Mouse (Mus musculus) urinary bladder, adult 2 months (tissue): ENCODE results near the gene Lipc. TPM values are rescaled to one million over a fixed set of nuclear protein-coding genes. Genes with fewer than 3 reads are reported as not detected.
A peak's percentile ranks its signal among the peaks of the same experiment; 100 is the strongest.
"Not testable (repeated sequence)": the region's sequence is repeated elsewhere in the genome, so short reads cannot be mapped to it uniquely, and the experiment has no call there.

Experiments used
- DNase-seq: peaks from one replicate; pipeline ENCODE4 v3.0.0; 2022; ENCODE audit warnings: low spot score
- polyA plus RNA-seq: library from polyadenylated mRNA; depleted of rRNA; stranded (reverse); fragments of >200 nt; gene quantifications from 2 replicates; pipeline ENCODE4 v1.2.3, GENCODE M21; 2012

The Lipc gene
- polyA plus RNA-seq, 1 experiment = 0.81 TPM

DNA sequence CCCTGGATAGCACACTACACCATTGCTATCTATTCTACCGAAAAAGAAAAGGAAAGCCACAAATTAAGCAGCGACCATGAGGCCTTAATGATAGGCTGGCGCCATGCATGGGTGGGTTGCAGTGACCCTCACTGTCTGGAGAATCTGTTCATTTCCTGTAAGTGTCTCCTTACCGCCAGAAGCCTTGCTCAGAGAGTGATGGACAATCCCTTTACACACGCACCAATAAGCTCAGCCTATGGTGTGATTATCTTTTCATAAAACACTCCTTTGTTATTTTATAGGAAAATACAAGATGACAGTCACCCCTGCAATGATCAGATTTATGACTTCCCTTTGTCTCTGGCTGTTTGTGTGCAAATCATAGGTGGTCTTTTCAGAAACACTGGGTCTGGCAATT lies 92.8 kb downstream of the Lipc start:
- DNase-seq = no peak

GRCm38 (mm10) chr9:70855868-70856267 lies 96.2 kb downstream of the Lipc start:
- no peak for DNase-seq

DNA sequence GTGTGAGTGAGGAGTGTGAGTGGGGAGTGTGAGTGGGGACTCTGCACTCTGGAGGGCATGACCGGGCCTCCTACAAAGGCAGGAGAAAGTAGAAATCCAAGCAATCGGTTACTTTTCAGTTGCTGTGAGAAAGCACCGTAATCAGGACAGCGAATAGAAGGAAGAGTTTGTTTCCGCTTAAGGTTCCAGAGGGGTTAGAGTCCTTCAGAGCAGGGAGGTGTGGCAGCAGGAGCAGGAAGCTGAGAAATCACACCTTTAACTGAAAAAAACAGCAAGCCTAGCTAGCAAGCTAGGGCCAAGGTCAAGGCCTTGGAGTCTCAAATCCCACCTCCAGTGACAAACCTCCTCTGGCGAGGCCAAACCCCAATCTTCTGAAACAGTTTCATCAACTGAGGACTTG lies 97.1 kb downstream of the Lipc start:
- no peak for DNase-seq

GRCm38 (mm10) chr9:70853081-70853480 lies 98.9 kb downstream of the Lipc start:
- DNase-seq = not testable (repeated sequence)

DNA sequence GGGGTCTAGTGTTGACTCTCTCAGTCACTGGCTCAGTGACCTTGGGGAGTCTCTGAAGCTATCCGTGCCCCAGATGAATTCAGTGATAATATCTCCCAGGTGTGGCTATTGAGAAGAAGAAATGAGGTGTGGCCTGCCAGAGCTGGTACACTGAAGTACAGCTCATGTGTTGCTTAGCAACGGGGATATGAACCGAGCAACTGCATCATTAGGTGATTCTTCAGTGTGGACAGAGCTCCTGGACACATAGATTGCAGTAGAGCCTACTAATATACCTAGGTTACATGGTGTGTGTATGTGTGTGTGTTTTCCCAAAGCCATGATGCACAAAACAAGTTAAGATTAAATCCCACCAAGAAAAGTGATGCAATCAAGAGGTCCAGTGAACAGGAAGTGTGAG lies 100.5 kb downstream of the Lipc start:
- DNase-seq = no peak

DNA sequence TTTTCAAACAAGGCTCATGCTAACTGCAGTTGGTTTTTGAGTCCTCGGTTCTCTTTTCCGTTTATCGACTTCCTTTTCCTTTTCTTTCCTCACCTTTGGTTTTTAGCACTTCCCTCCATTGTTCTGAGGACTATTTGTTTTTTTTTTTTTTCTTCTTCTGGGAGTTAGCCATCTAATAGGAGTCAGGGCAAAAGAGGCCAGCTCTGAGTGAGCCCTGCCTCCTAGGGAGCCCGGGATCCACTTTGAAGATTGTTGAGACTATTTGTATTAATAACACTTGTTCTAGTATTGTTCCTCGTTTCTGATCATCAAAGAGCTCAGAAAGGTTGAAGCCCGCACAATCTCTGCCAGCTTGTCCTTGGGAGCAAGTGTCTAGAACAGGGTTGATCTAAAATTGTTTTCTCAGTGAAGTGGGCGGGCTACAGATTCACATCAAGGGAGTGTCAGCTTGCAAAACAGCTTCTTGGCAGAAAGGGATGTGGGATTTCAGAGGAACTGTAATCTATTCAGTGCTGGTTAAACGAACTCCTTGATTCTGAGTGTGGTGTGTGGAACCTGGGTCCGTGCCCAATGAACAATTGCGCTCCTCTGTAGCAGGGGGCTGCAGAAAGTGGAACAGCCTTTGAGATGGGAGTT lies 103.8 kb downstream of the Lipc start:
- DNase-seq = no peak

GRCm38 (mm10) chr9:70847627-70848051 lies 104.4 kb downstream of the Lipc start:
- DNase-seq = no peak

DNA sequence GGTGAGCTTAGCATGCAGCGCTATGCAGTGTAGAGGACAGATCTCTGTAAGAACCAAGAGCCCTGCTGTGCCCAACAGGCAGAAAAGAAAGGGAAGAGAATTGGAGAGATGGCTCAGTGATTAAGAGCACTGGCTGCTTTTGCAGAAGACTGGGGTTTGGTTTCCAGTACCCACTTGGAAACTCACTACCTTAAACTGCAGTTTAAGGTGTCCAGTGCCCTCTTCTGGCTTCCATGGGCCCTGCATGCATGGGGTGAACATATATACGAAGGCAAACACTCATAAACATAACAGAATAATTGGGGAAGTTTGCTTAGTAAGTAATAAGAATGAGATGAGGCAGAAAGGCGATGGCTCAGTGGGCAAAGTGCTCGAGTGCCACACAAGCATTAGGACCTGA lies 108.8 kb downstream of the Lipc start:
- no peak for DNase-seq

DNA sequence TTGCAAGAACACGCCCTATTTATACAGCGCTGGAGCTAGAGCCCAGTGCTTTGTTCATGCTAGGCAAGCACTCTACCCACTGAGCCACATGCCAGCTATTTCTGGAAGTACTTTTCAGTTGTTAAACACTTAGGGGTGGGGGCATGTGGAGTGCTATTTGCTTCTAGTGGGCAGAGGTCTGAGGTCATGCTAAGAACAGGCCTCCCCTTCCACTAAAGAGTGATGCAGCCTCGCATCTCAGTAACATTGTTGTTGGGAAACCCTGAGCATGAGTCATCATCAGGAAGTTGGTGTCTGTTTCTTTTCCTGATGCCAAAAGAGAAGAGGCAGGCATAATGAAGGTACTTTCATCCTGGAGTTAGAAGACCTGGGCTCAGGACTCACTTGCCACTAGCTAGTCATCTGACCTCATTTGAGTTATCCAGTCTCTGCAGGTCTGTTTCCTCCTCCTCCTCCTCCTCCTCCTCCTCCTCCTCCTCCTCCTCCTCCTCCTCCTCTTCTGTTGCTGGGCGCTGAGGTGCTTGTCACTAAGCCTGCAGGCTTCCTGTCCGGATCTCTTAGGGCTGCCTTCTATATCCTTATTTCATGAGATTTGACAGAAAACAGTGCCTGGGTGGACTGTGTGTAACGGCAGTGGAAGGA lies 109.6 kb downstream of the Lipc start:
- no peak for DNase-seq

DNA sequence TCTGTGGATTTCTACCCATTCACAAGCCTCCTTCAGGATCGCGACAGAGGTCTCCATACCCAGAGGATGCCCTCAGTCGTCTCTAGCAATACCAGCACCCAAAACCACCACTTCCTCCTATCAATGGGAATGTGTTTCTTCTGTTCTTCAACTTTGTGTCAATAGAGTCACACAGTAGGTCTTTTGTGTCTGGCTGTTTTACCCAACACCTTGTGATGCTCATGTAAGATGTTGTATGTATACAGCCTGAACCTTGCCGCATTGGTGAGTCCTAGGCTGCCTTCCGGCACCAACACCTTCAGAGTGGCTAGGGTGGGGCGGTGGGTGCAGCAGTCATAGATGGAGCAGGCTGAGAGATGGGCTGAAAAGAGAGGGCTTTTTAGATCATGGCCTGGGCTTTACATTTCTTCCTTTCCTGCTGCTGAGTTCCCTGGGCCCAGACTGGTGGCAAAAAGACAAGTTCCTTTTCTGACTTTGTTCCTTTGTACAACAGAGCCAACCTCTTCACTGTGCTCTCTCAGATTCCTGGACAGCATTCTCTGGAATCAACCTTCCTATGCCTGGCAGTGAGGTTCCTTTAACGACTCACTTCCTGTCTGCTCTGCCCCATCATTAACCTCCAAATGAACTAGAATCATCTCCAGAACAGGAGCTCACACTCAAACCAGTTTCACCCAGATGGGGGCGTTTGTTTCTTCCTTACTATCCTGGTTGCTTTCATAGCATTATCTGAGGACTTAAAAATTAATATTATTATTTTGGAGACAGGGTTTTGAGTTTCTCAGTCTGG lies 110.4 kb downstream of the Lipc start:
- no peak for DNase-seq

DNA sequence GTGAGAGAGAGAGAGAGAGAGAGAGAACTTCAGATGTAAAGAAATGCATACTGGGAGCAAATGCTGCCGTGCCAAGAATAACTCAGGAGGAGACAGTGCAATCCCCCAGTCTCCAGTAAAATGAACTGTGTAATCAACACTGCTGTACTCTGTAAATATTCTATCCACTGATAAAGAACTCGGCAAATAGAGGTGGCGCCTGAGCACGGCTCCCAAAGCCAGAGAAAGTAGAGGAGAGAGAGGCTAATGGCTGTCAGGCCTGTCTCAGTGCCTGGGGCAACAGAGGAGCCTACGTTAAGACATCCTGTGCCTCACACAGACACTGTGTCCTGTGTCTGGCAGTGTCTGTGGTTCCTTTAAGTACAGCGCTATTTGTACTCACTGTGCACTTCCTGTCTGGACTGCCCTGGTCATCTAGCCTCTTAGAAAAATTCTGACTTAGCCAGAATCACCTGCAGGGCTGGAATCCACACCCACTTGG lies 111.1 kb downstream of the Lipc start:
- DNase-seq = peak; percentile 34

- no peak for DNase-seq
Observed at GRCm38 (mm10) chr9:70838132-70838911, 113.7 kb downstream of the Lipc start.

GRCm38 (mm10) chr9:70834730-70835154 lies 117.3 kb downstream of the Lipc start:
- peak; percentile 73 for DNase-seq

- no peak for DNase-seq
Observed at GRCm38 (mm10) chr9:70834217-70834616, 117.8 kb downstream of the Lipc start.

GRCm38 (mm10) chr9:70833111-70833908 lies 118.7 kb downstream of the Lipc start:
- DNase-seq = no peak

DNA sequence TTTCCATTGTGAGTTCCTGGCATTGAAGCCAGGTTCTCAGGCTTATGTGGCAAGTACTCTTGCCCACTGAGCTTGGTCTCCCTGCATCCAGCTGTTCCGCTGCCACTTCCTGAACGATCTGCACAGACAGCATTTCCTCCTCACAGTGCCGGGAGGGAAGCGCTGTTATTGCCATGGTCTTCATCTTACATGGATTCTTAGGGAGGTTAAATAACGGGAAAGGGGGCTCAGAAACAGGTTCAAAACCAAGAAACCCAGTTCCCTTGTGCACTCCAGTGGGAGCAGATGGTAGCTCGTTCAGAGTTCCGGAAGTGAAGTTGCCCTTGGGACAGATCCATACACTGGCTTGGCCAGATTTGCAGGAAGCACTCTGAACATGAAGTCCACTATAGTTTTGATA lies 119.8 kb downstream of the Lipc start:
- no peak for DNase-seq

DNA sequence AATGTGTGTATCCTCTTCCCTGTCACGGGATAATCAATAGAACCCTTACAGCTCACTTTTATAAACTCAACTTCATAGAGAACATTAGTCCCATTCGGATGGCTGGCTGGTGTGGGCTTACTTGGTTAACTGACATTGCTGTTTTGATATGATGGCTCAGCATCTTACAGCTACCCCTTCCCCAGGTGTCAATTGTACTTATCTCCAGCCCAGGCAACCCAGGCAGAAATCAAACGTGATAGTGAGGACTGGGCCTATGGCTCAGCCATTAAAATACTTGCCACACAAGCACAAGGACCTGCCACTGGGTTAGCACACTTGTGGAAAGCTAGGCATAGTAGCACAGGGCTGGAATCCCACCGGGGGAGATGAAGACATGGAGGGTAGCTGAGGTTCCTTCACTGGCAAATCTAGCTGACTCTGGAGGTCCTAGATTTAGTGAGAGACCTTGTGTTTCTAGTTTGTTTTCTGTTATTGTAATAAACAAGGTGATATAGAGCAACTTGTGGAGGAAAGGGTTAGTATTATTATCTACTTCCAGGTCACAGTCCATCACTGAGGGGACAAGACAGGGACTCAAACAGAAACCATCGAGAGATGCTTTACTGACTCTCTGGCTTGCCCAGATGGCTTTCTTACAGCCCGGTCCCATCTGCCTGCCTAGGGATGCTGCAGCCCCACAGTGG lies 121.0 kb downstream of the Lipc start:
- no peak for DNase-seq

- no peak for DNase-seq
Observed at GRCm38 (mm10) chr9:70829784-70830488, 122.1 kb downstream of the Lipc start.

- no peak for DNase-seq
Observed at GRCm38 (mm10) chr9:70827911-70828310, 124.1 kb downstream of the Lipc start.

GRCm38 (mm10) chr9:70824103-70824502 lies 127.9 kb downstream of the Lipc start:
- DNase-seq = no peak
